Mouse (Mus musculus): ENCODE results near the gene Qrsl1. TPM values are rescaled to one million over a fixed set of nuclear protein-coding genes. Genes with fewer than 3 reads are reported as not detected.

The Qrsl1 gene
- polyA plus RNA-seq (2012; rRNA removed) (3.9 and 5.6 TPM in 2 replicates), polyA plus RNA-seq (2014; fragmentation: Nextera tagmentation; extraction: Ambion mirVana) (6.2 and 7.2 TPM in 2 replicates)

GRCm38 (mm10) chr10:43901578-43902194, at the start of gene Qrsl1, which contains the start of gene Rtn4ip1:
TSS of gene Qrsl1 (minus strand) at chr10:43901745.
TSS of gene Rtn4ip1 (plus strand) at chr10:43901807.
- under 1% methylated on average over 40 of the region's 40 CpGs for WGBS (ENCODE audit: insufficient replicate concordance)

GRCm38 (mm10) chr10:43945435-43945834, 43.9 kb upstream of the Qrsl1 start:
- peaks cover 4% of the 10 kb centered on the region for H3K36me3 ChIP-seq (replicated peaks; ENCODE audit: control insufficient read depth, insufficient read depth, low read depth)
- H3K4me1 ChIP-seq (replicated peaks; ENCODE audit: control insufficient read depth in 2 of 2, insufficient read depth in 2 of 2, low read length in 1 of 2) = no peaks in the 10 kb centered on the region
- no peak overlapping the region for H3K27ac ChIP-seq
- no peaks in the 10 kb centered on the region for H3K27me3 ChIP-seq (ENCODE audit: control insufficient read depth, insufficient read depth, low read length)
- H3K4me2 ChIP-seq (ENCODE audit: low read depth) = no peak overlapping the region
- no peaks in the 10 kb centered on the region for H3K9me3 ChIP-seq (ENCODE audit: control insufficient read depth, low read length)
- no peak overlapping the region for H3K4me3 ChIP-seq (ENCODE audit: insufficient read depth in 1 of 2, low read depth in 2 of 2, low read length in 2 of 2)
- DNase-seq (ENCODE audit: low read depth in 3 of 3, low spot score in 3 of 3) (no peak), ATAC-seq (ENCODE audit: insufficient read depth) (no peak)
- WGBS (ENCODE audit: insufficient replicate concordance) = 72% methylated on average over 4 of the region's 4 CpGs
- TF ChIP-seq EP300 (IDR thresholded peaks at IDR 0.05; ENCODE audit: low read depth) = no peak
- TF ChIP-seq CTCF (IDR thresholded peaks at IDR 0.05; ENCODE audit: low read depth) = no peak
- H3K9ac ChIP-seq (replicated peaks) = no peak overlapping the region

More at GRCm38 (mm10) chr10:43901578-43902194, at the start of gene Qrsl1, which contains the start of gene Rtn4ip1:
- H3K27me3 ChIP-seq (ENCODE audit: control insufficient read depth, insufficient read depth, low read length) = no peaks in the 10 kb centered on the region
- H3K9ac ChIP-seq (replicated peaks) = peak within 1 kb of the TSS; percentile 86
- H3K9me3 ChIP-seq (ENCODE audit: control insufficient read depth, low read length) = no peaks in the 10 kb centered on the region
- H3K4me1 ChIP-seq (replicated peaks; ENCODE audit: control insufficient read depth in 2 of 2, insufficient read depth in 2 of 2, low read length in 1 of 2) = peaks cover 6 to 9% of the 10 kb centered on the region in 2 experiments
- TF ChIP-seq CTCF (IDR thresholded peaks at IDR 0.05; ENCODE audit: low read depth) = no peak
- TF ChIP-seq EP300 (IDR thresholded peaks at IDR 0.05; ENCODE audit: low read depth) = no peak
- H3K36me3 ChIP-seq (replicated peaks; ENCODE audit: control insufficient read depth, insufficient read depth, low read depth) = no peaks in the 10 kb centered on the region
- DNase-seq (ENCODE audit: low read depth in 3 of 3, low spot score in 3 of 3) = peak; percentile 84 to 85 (median 84)
- H3K4me2 ChIP-seq (ENCODE audit: low read depth) = peak within 1 kb of the TSS; percentile 91
- H3K4me3 ChIP-seq (ENCODE audit: insufficient read depth in 1 of 2, low read depth in 2 of 2, low read length in 2 of 2) = peak within 1 kb of the TSS; percentile 93 to 100
- H3K27ac ChIP-seq = no peak within 1 kb of the TSS
- peak; percentile 97 for ATAC-seq (ENCODE audit: insufficient read depth)

DNA sequence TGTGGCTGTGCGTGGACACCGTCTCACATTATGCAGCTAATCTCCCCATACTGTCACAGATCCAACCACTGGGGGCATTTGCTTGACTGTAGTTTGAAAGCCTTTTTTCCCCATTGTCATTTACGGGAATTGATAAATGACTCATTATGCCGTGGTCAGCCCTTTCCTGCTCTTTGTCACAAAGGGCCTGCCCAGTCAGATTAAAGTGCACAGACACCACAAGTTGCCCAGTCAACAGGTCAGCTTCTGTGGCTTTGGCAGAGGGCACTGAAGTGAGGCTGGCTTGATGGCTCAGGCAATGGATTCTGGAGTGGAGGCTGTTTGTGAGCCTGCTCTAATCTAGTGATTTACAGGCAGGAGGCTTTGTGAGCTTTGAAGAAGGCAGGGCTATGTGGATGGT, 42.2 kb upstream of the Qrsl1 start:
- no peak for DNase-seq (ENCODE audit: low read depth in 3 of 3, low spot score in 3 of 3)
- peaks cover 4% of the 10 kb centered on the region for H3K36me3 ChIP-seq (replicated peaks; ENCODE audit: control insufficient read depth, insufficient read depth, low read depth)
- no peaks in the 10 kb centered on the region for H3K4me1 ChIP-seq (replicated peaks; ENCODE audit: control insufficient read depth in 2 of 2, insufficient read depth in 2 of 2, low read length in 1 of 2)
- no peak overlapping the region for H3K9ac ChIP-seq (replicated peaks)
- H3K4me3 ChIP-seq (ENCODE audit: insufficient read depth in 1 of 2, low read depth in 2 of 2, low read length in 2 of 2) = no peak overlapping the region
- H3K4me2 ChIP-seq (ENCODE audit: low read depth) = no peak overlapping the region
- ATAC-seq (ENCODE audit: insufficient read depth) = no peak
- no peaks in the 10 kb centered on the region for H3K9me3 ChIP-seq (ENCODE audit: control insufficient read depth, low read length)
- no peak overlapping the region for H3K27ac ChIP-seq
- no peaks in the 10 kb centered on the region for H3K27me3 ChIP-seq (ENCODE audit: control insufficient read depth, insufficient read depth, low read length)
- TF ChIP-seq EP300 (IDR thresholded peaks at IDR 0.05; ENCODE audit: low read depth) (no peak), CTCF (IDR thresholded peaks at IDR 0.05; ENCODE audit: low read depth) (no peak)
- 55% methylated on average over 4 of the region's 4 CpGs for WGBS (ENCODE audit: insufficient replicate concordance)

- TF ChIP-seq CTCF (IDR thresholded peaks at IDR 0.05; ENCODE audit: low read depth) (no peak), EP300 (IDR thresholded peaks at IDR 0.05; ENCODE audit: low read depth) (no peak)
Observed at GRCm38 (mm10) chr10:43939136-43939662, 37.7 kb upstream of the Qrsl1 start.

DNA sequence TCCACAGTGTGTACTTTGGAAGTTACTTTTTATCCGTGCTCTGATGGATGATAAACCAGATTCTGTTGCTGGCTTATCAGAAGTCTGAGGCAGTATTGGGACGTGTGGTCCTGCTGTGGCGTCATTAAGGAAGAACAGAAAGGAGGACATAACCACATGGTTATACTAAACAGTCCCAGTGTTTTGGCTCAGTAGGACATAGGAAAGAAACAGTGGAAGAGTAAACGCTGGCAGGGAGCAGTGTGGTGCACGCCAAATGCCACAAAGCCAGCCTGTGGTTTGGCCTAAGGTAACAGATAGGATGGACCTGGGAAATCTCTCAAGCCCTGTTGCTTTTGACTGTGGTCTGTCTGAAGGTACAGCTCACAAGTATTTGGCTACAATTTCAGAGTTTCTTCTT, 27.1 kb upstream of the Qrsl1 start:
- TF ChIP-seq EP300 (IDR thresholded peaks at IDR 0.05; ENCODE audit: low read depth) (no peak), CTCF (IDR thresholded peaks at IDR 0.05; ENCODE audit: low read depth) (no peak)
- no peak for ATAC-seq (ENCODE audit: insufficient read depth)
- Histone ChIP-seq H3K4me3 (ENCODE audit: insufficient read depth in 1 of 2, low read depth in 2 of 2, low read length in 2 of 2) (no peak overlapping the region), H3K27ac (no peak overlapping the region), H3K9ac (replicated peaks) (no peak overlapping the region), H3K9me3 (ENCODE audit: control insufficient read depth, low read length) (no peaks in the 10 kb centered on the region), H3K27me3 (ENCODE audit: control insufficient read depth, insufficient read depth, low read length) (no peaks in the 10 kb centered on the region), H3K4me1 (replicated peaks; ENCODE audit: control insufficient read depth in 2 of 2, insufficient read depth in 2 of 2, low read length in 1 of 2) (no peaks in the 10 kb centered on the region), H3K36me3 (replicated peaks; ENCODE audit: control insufficient read depth, insufficient read depth, low read depth) (no peaks in the 10 kb centered on the region), H3K4me2 (ENCODE audit: low read depth) (no peak overlapping the region)
- DNase-seq (ENCODE audit: low read depth in 3 of 3, low spot score in 3 of 3) = no peak
- 60% methylated on average over 5 of the region's 5 CpGs for WGBS (ENCODE audit: insufficient replicate concordance)

More at GRCm38 (mm10) chr10:43939136-43939662, 37.7 kb upstream of the Qrsl1 start:
- H3K4me2 ChIP-seq (ENCODE audit: low read depth) = no peak overlapping the region
- WGBS (ENCODE audit: insufficient replicate concordance) = 75% methylated on average over 6 of the region's 6 CpGs
- no peak overlapping the region for H3K9ac ChIP-seq (replicated peaks)
- no peak overlapping the region for H3K4me3 ChIP-seq (ENCODE audit: insufficient read depth in 1 of 2, low read depth in 2 of 2, low read length in 2 of 2)
- H3K4me1 ChIP-seq (replicated peaks; ENCODE audit: control insufficient read depth in 2 of 2, insufficient read depth in 2 of 2, low read length in 1 of 2) = no peaks in the 10 kb centered on the region
- H3K36me3 ChIP-seq (replicated peaks; ENCODE audit: control insufficient read depth, insufficient read depth, low read depth) = no peaks in the 10 kb centered on the region; the same call in 1 of the 2 replicates
- no peaks in the 10 kb centered on the region for H3K9me3 ChIP-seq (ENCODE audit: control insufficient read depth, low read length)
- no peak for ATAC-seq (ENCODE audit: insufficient read depth)
- no peaks in the 10 kb centered on the region for H3K27me3 ChIP-seq (ENCODE audit: control insufficient read depth, insufficient read depth, low read length)
- H3K27ac ChIP-seq = no peak overlapping the region
- DNase-seq (ENCODE audit: low read depth in 3 of 3, low spot score in 3 of 3) = no peak
